Mouse (Mus musculus): ENCODE results near the gene Kcnb1. TPM values are rescaled to one million over a fixed set of nuclear protein-coding genes. Genes with fewer than 3 reads are reported as not detected.

The Kcnb1 gene
- polyA plus RNA-seq, 1 experiment from 2014 or later: 1.6 TPM

DNA sequence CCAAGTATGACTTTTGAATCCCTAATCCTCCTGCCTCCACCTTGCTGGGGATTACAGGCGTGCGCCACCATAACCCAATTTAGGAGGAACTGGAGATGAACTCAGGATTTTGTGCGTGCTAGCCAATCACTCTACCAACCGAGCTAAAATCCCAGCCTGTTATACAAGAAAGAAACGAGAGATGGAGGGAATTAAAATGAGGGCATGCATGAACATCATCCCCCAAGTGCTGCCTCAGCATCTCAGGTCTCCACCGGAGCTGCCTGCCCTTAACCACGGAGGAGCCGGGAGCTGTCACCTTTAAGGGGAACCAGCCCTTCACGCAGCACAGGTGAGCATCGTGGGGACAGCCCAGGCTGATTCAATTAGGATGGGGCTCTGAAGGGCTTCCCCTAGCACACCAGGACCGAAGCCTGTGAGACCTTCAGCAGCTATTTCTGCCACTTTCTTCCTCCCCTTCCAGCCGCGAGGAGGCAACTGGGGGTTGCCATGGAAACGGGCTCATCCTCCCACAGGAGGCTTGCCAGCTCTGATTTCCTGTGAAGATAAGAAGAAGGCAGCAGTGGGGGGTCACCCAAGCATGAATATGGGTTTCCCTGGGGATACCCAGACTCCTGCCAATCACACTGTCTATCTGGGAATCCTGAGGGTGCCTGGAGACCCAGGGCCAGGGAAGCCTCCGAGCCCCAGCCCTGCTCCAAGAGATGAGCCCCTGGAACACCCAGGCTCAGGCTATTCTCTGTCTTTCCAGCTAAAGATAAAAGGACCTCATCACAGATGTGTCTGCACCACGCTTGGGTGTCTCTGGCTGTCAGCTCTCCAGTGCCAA lies 11.7 kb upstream of the Kcnb1 start:
- no peak overlapping the region for H3K4me3 ChIP-seq (ENCODE audit: low read depth, low read length)
- H3K4me2 ChIP-seq (replicated peaks; ENCODE audit: low read depth): no peak overlapping the region
- no peak overlapping the region for H3K27ac ChIP-seq (replicated peaks)
- H3K36me3 ChIP-seq (ENCODE audit: control insufficient read depth, insufficient read depth, low read length): no peaks in the 10 kb centered on the region
- H3K9ac ChIP-seq (ENCODE audit: low read length): no peak overlapping the region
- no peak for TF ChIP-seq EP300 (optimal IDR thresholded peaks at IDR 0.05)
- no peak for TF ChIP-seq CTCF (IDR thresholded peaks at IDR 0.05; ENCODE audit: low read depth)
- ATAC-seq (ENCODE audit: low FRiP score, low TSS enrichment) (no peak), DNase-seq (ENCODE audit: low spot score) (no peak)
- no peaks in the 10 kb centered on the region for H3K4me1 ChIP-seq (replicated peaks; ENCODE audit: control insufficient read depth, insufficient read depth)
- 61% methylated on average over 15 of the region's 16 CpGs for WGBS
- no peaks in the 10 kb centered on the region for H3K9me3 ChIP-seq (ENCODE audit: control insufficient read depth, low read length)
- H3K27me3 ChIP-seq (ENCODE audit: control insufficient read depth, insufficient read depth, low read length): no peaks in the 10 kb centered on the region

DNA sequence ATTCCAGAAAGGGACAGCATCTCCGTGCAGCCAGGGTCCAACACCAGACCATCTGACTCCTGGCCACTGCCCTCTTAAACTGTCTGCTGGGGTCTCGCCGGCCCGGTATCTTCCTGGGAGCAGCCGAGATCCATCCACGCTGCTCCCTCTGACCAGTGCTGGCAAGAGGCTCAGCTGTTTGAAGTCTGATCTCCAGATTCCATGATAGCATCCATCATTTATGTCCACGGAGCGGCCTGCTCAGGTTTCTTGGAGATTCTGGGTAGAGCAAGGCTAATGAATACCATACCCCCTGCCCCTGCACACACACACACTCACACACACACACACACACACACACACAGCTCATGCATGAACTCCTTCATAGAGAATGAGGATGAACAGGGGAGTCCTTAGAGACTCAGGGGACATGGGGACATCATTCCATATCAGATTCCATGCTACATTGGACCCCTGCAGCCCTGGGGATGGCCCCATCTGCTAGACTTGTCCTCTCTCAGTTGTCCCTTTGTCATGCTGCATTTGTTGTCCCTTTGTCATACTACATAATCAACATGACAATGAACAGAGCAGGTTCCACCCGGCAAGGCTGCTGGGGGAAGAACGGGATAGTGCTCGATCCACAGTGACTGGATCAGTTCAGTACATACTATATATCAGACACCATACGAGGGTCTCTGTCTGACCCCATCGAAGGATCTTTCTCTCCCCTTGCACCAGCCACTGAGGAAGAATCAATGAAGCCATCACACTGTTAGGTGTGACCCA lies 8.9 kb upstream of the Kcnb1 start:
- TF ChIP-seq CTCF (IDR thresholded peaks at IDR 0.05; ENCODE audit: low read depth) (no peak), EP300 (optimal IDR thresholded peaks at IDR 0.05) (no peak)
- Histone ChIP-seq H3K4me3 (ENCODE audit: low read depth, low read length) (no peak overlapping the region), H3K4me2 (replicated peaks; ENCODE audit: low read depth) (no peak overlapping the region), H3K9me3 (ENCODE audit: control insufficient read depth, low read length) (no peaks in the 10 kb centered on the region), H3K27me3 (ENCODE audit: control insufficient read depth, insufficient read depth, low read length) (no peaks in the 10 kb centered on the region), H3K36me3 (ENCODE audit: control insufficient read depth, insufficient read depth, low read length) (no peaks in the 10 kb centered on the region), H3K4me1 (replicated peaks; ENCODE audit: control insufficient read depth, insufficient read depth) (no peaks in the 10 kb centered on the region), H3K27ac (replicated peaks) (no peak overlapping the region), H3K9ac (ENCODE audit: low read length) (no peak overlapping the region)
- no peak for DNase-seq (ENCODE audit: low spot score)
- WGBS: 54% methylated on average over 13 of the region's 13 CpGs
- ATAC-seq (ENCODE audit: low FRiP score, low TSS enrichment): no peak

DNA sequence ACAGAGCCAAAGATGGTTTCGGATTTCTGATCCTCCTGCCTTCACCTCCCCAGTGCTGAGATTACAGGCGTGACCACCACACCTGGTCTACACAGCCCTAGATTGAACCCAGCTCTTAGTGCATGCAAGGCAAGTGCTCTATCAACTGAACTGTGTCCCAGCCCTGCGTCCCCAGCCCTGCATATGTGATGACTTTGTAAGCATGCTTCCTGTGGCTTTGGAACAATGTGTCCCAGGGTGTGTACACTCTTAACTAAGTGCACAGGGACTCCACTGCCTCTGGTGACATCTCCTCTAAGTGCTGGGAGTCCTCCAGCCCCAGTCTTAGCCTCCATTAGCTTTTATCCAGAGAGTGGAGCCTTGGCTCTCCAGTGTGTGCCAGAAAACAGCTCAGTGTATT lies 3.4 kb upstream of the Kcnb1 start:
- no peak overlapping the region for H3K27ac ChIP-seq (replicated peaks)
- no peaks in the 10 kb centered on the region for H3K27me3 ChIP-seq (ENCODE audit: control insufficient read depth, insufficient read depth, low read length)
- TF ChIP-seq EP300 (optimal IDR thresholded peaks at IDR 0.05) (no peak), CTCF (IDR thresholded peaks at IDR 0.05; ENCODE audit: low read depth) (no peak)
- H3K9me3 ChIP-seq (ENCODE audit: control insufficient read depth, low read length): no peaks in the 10 kb centered on the region
- no peak for DNase-seq (ENCODE audit: low spot score)
- H3K4me3 ChIP-seq (ENCODE audit: low read depth, low read length): no peak overlapping the region
- H3K9ac ChIP-seq (ENCODE audit: low read length): no peak overlapping the region
- no peaks in the 10 kb centered on the region; the same call in none of the 2 replicates for H3K4me1 ChIP-seq (replicated peaks; ENCODE audit: control insufficient read depth, insufficient read depth)
- ATAC-seq (ENCODE audit: low FRiP score, low TSS enrichment): no peak
- no peaks in the 10 kb centered on the region for H3K36me3 ChIP-seq (ENCODE audit: control insufficient read depth, insufficient read depth, low read length)
- H3K4me2 ChIP-seq (replicated peaks; ENCODE audit: low read depth): no peak overlapping the region
- 77% methylated on average over 3 of the region's 3 CpGs for WGBS

DNA sequence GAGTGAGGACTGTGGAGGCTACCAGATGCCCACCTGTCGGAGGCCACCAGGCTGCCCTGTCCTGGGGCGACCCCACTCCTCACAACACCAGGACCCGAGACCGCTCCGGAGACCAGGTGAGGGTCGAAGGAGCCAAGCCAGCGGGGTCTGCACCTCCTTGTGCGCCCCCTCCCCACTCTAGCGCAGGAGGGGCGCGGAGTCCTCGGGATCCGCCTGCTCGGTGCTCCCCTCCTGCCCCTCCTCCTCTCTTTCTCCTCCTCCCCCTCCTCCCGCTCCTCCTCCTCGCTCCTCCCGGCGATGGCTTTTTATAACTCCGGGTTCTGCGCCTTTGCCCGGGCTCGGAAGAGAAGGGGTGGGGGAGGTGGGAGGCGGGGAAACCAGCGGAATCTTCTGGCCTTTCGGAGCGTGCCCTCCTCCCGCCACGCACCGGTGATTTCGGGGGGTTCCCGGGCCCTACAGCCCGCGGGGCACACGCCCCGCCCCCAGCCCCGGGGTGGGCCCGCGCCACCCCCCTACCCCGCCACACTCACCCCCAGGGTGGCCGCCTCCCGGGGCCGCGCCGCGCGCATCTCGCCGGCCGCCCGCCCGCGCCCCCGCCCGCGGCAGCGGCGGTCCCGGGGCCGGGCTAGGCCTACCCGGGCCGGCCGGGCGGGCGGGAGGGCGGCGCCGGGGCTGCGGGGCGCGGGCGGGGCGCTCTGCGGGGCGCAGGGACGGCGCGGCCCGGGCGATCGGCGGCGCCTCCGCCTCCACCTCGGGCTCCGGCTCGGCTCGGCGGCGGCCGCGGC lies 472 bp downstream of the Kcnb1 start:
- Histone ChIP-seq H3K4me1 (replicated peaks; ENCODE audit: control insufficient read depth, insufficient read depth) (no peaks in the 10 kb centered on the region; the same call in none of the 2 replicates), H3K4me2 (replicated peaks; ENCODE audit: low read depth) (peak overlapping the region; percentile 68), H3K27ac (replicated peaks) (peak overlapping the region; percentile 35; the same call in 1 of the 2 replicates), H3K9me3 (ENCODE audit: control insufficient read depth, low read length) (no peaks in the 10 kb centered on the region), H3K27me3 (ENCODE audit: control insufficient read depth, insufficient read depth, low read length) (no peaks in the 10 kb centered on the region), H3K36me3 (ENCODE audit: control insufficient read depth, insufficient read depth, low read length) (no peaks in the 10 kb centered on the region), H3K9ac (ENCODE audit: low read length) (peak overlapping the region; percentile 56), H3K4me3 (ENCODE audit: low read depth, low read length) (peak overlapping the region; percentile 50)
- TF ChIP-seq EP300 (optimal IDR thresholded peaks at IDR 0.05) (no peak), CTCF (IDR thresholded peaks at IDR 0.05; ENCODE audit: low read depth) (no peak)
- peak; percentile 43 for ATAC-seq (ENCODE audit: low FRiP score, low TSS enrichment)
- WGBS: 1% methylated on average over 27 of the region's 91 CpGs
- DNase-seq (ENCODE audit: low spot score): peak; percentile 42

DNA sequence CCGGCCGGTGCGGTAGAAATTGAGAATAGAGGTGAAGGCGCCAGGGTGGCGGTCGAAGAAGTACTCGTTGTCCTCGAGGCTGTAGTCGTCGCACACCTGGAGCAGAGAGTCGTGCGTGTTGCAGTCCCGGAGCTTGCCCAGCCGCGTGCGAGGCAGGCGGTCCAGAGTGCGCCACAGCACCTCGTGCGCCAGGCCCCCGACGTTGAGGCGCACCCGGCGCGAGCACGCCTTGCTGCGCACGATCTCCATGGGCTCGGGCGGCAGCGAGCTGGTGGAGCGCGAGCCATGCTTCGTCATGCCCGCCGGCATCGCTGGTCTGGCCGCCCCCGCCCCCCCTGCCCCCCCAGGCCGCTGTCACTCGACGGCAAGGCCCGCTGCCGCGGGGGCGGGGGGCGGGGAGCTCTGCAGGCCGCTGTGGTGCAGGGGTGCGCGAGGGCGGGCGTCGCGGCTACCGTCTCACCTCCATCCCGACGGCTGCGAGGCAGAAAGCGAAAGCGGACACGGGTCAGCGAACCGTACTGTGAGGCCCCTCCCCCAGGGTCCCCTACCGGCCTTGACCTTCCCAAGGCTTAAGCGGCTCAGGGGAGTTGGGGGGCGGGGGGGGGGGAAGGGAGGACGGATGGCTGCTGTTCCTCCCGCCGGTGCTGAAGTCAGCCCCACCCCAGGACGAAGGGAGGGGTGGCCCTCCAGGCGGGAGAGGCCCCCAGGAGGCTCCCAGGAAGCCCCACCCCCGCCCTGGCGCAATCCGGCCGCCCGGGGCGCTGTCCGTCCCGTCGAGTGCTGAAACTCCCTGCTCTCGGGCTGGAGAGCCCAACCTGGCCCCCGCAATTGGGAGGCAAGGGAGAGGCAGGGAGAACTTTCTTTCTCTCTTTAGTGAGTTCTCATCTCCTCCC lies 1.4 kb downstream of the Kcnb1 start:
- Histone ChIP-seq H3K27me3 (ENCODE audit: control insufficient read depth, insufficient read depth, low read length) (no peaks in the 10 kb centered on the region), H3K9ac (ENCODE audit: low read length) (peak overlapping the region; percentile 18; the same call in 1 of the 2 replicates), H3K9me3 (ENCODE audit: control insufficient read depth, low read length) (no peaks in the 10 kb centered on the region), H3K27ac (replicated peaks) (no peak overlapping the region), H3K4me1 (replicated peaks; ENCODE audit: control insufficient read depth, insufficient read depth) (no peaks in the 10 kb centered on the region; the same call in none of the 2 replicates), H3K36me3 (ENCODE audit: control insufficient read depth, insufficient read depth, low read length) (no peaks in the 10 kb centered on the region), H3K4me3 (ENCODE audit: low read depth, low read length) (peak overlapping the region; percentile 50), H3K4me2 (replicated peaks; ENCODE audit: low read depth) (peak overlapping the region; percentile 68)
- 12% methylated on average over 69 of the region's 83 CpGs for WGBS
- DNase-seq (ENCODE audit: low spot score) (peak; percentile 91), ATAC-seq (ENCODE audit: low FRiP score, low TSS enrichment) (peak; percentile 82)
- TF ChIP-seq CTCF (IDR thresholded peaks at IDR 0.05; ENCODE audit: low read depth): peak; percentile 62
- TF ChIP-seq EP300 (optimal IDR thresholded peaks at IDR 0.05): no peak

All from stomach, postnatal 0 days (tissue).